Mouse (Mus musculus) cerebellum, adult (tissue): ENCODE results near the gene Limk2.

Source experiments
- ATAC-seq: cut with Nextera tagmentation; 2 replicates; pipeline ENCODE4 v1.9.2; 2017; ENCODE audit warnings: mild to moderate bottlenecking, moderate library complexity, mixed read lengths; ENCODE audit not compliant: insufficient number of reproducible peaks, low FRiP score, low TSS enrichment

Gene Limk2

GRCm38 (mm10) chr11:3417795-3418194 is 8.8 kb upstream of the Limk2 start:
- no peak for ATAC-seq

- no peak for ATAC-seq
Measured at GRCm38 (mm10) chr11:3416399-3416798, 7.4 kb upstream of the Limk2 start.

- ATAC-seq = no peak
Measured at GRCm38 (mm10) chr11:3412111-3412510, 3.1 kb upstream of the Limk2 start.

- no peak for ATAC-seq
Measured at GRCm38 (mm10) chr11:3408131-3408996, 625 bp downstream of the Limk2 start.

GRCm38 (mm10) chr11:3404287-3405047 is 4.5 kb downstream of the Limk2 start:
- no peak for ATAC-seq

GRCm38 (mm10) chr11:3403024-3403423 is 6.0 kb downstream of the Limk2 start:
- ATAC-seq = no peak

- ATAC-seq = no peak
Measured at GRCm38 (mm10) chr11:3398318-3398717, 10.7 kb downstream of the Limk2 start.

GRCm38 (mm10) chr11:3396562-3396961 is 12.4 kb downstream of the Limk2 start:
- no peak for ATAC-seq

- ATAC-seq = no peak
Measured at GRCm38 (mm10) chr11:3396091-3396490, 12.9 kb downstream of the Limk2 start.

GRCm38 (mm10) chr11:3394520-3394919 is 14.5 kb downstream of the Limk2 start:
- ATAC-seq = no peak

GRCm38 (mm10) chr11:3392526-3392925 is 16.5 kb downstream of the Limk2 start:
- ATAC-seq = no peak

GRCm38 (mm10) chr11:3390789-3391188 is 18.2 kb downstream of the Limk2 start:
- ATAC-seq = no peak

GRCm38 (mm10) chr11:3389996-3390395 is 19.0 kb downstream of the Limk2 start:
- ATAC-seq = peak; percentile 31; the same call in 1 of the 2 replicates

- ATAC-seq = no peak
Measured at GRCm38 (mm10) chr11:3387482-3388196, 21.4 kb downstream of the Limk2 start.

- peak; percentile 83; the same call in 1 of the 2 replicates for ATAC-seq
Measured at GRCm38 (mm10) chr11:3386941-3387368, 22.0 kb downstream of the Limk2 start.

GRCm38 (mm10) chr11:3382602-3383594 is 26.1 kb downstream of the Limk2 start:
- no peak for ATAC-seq

- no peak for ATAC-seq
Measured at GRCm38 (mm10) chr11:3381148-3381814, 27.7 kb downstream of the Limk2 start.

GRCm38 (mm10) chr11:3379427-3379826 is 29.6 kb downstream of the Limk2 start:
- no peak for ATAC-seq

GRCm38 (mm10) chr11:3374741-3375140 is 34.2 kb downstream of the Limk2 start:
- no peak for ATAC-seq
